Mouse (Mus musculus) limb, embryonic 12.5 days (tissue): ENCODE results near the gene Toporsl. TPM values are rescaled to one million over a fixed set of nuclear protein-coding genes. Genes with fewer than 3 reads are reported as not detected.

ENCODE experiments used
- ATAC-seq: fragments of 200-750 bp; cut with Nextera tagmentation; 2 replicates; pipeline ENCODE4 v1.8.0; 2017; ENCODE audit warnings: low read depth, moderate TSS enrichment; ENCODE audit not compliant: insufficient number of reproducible peaks, insufficient read depth, low FRiP score, low TSS enrichment
- H3K27ac ChIP-seq: fragments of 300-500 bp; sonication (generic); 2 replicates; pipeline ENCODE4 v1.5.1; 2016; ENCODE audit warnings: mild to moderate bottlenecking, moderate library complexity
- H3K27me3 ChIP-seq: fragments of 300-500 bp; sonication (generic); 2 replicates; pipeline ENCODE4 v1.6.1; 2016; ENCODE audit warnings: mild to moderate bottlenecking, moderate library complexity
- H3K36me3 ChIP-seq: fragments of 300-500 bp; sonication (generic); 2 replicates; pipeline ENCODE4 v1.6.1; 2016; ENCODE audit warnings: mild to moderate bottlenecking, moderate library complexity
- H3K4me1 ChIP-seq: fragments of 300-500 bp; sonication (generic); replicated peaks from 2 replicates; pipeline ENCODE4 v1.6.1; 2016
- H3K4me2 ChIP-seq: fragments of 300-500 bp; sonication (generic); 2 replicates; pipeline ENCODE4 v1.6.1; 2016; ENCODE audit warnings: mild to moderate bottlenecking, moderate library complexity
- H3K4me3 ChIP-seq: fragments of 300-500 bp; sonication (generic); replicated peaks from 2 replicates; pipeline ENCODE4 v1.5.1; 2016; ENCODE audit warnings: mild to moderate bottlenecking
- H3K9ac ChIP-seq: fragments of 300-500 bp; sonication (generic); replicated peaks from 2 replicates; pipeline ENCODE4 v1.6.1; 2016; ENCODE audit warnings: mild to moderate bottlenecking, moderate library complexity
- H3K9me3 ChIP-seq: fragments of 300-500 bp; sonication (generic); 2 replicates; pipeline ENCODE4 v1.6.1; 2016; ENCODE audit warnings: mild to moderate bottlenecking, moderate library complexity
- WGBS: fragments of 180-500 bp; shearing (Covaris S2); methylation state at CpG from one replicate; pipeline ENCODE4 v1.1.7; 2016; 5-methylcytosine and 5-hydroxymethylcytosine counted together
- polyA plus RNA-seq: library from polyadenylated mRNA; unstranded; fragments of >200 nt; fragmentation: Nextera tagmentation; extraction: Ambion mirVana; gene quantifications from 2 replicates; pipeline ENCODE4 v1.2.1, GENCODE M21; 2016

The Toporsl gene
- polyA plus RNA-seq, 1 experiment from 2014 or later = not detected

GRCm38 (mm10) chr4:52660701-52661117 lies 64.6 kb downstream of the Toporsl start:
- 39% methylated on average over 3 of the region's 3 CpGs for WGBS
- H3K9ac ChIP-seq = no peak overlapping the region
- no peak overlapping the region for H3K27ac ChIP-seq
- H3K4me2 ChIP-seq = no peak overlapping the region
- H3K36me3 ChIP-seq = no peaks in the 10 kb centered on the region
- no peak for ATAC-seq
- H3K4me1 ChIP-seq = no peaks in the 10 kb centered on the region
- H3K27me3 ChIP-seq = no peaks in the 10 kb centered on the region
- H3K4me3 ChIP-seq = no peak overlapping the region
- H3K9me3 ChIP-seq = no peaks in the 10 kb centered on the region

GRCm38 (mm10) chr4:52661311-52661710 lies 65.2 kb downstream of the Toporsl start:
- no peak for ATAC-seq
- Histone ChIP-seq H3K4me2 (no peak overlapping the region), H3K4me3 (no peak overlapping the region), H3K9ac (no peak overlapping the region), H3K9me3 (no peaks in the 10 kb centered on the region), H3K27ac (no peak overlapping the region), H3K36me3 (no peaks in the 10 kb centered on the region), H3K4me1 (no peaks in the 10 kb centered on the region), H3K27me3 (no peaks in the 10 kb centered on the region)
- 88% methylated on average over 5 of the region's 5 CpGs for WGBS

Other genes starting within 250 kb of the Toporsl start
- gene Smc2, start 157.0 kb upstream of the Toporsl start, polyA plus RNA-seq = 236 and 243 TPM in 2 replicates
- gene Vma21-ps, start 99.0 kb upstream of the Toporsl start, polyA plus RNA-seq = not detected in 2 replicates
- not detected in 2 replicates for gene Olfr275, start 218.3 kb downstream of the Toporsl start, polyA plus RNA-seq